Mouse (Mus musculus) liver, embryonic 12.5 days (tissue): ENCODE data around the gene Ahsa2. TPM values are rescaled to one million over a fixed set of nuclear protein-coding genes. Genes with fewer than 3 reads are reported as not detected.
A peak's percentile ranks its signal among the peaks of the same experiment; 100 is the strongest.
"Not testable (repeated sequence)": the region's sequence is repeated elsewhere in the genome, so short reads cannot be mapped to it uniquely, and the experiment has no call there.

Experiments
- ATAC-seq: fragments of 200-750 bp; cut with Nextera tagmentation; 2 replicates; pipeline ENCODE4 v1.8.0; 2017; ENCODE audit warnings: moderate number of reproducible peaks, mild to moderate bottlenecking, moderate library complexity
- H3K27ac ChIP-seq: fragments of 300-500 bp; sonication (generic); 2 replicates; pipeline ENCODE4 v1.5.1; 2016; ENCODE audit warnings: mild to moderate bottlenecking
- H3K27me3 ChIP-seq: fragments of 300-500 bp; sonication (generic); replicated peaks from 2 replicates; pipeline ENCODE4 v1.6.1; 2016; ENCODE audit warnings: mild to moderate bottlenecking, moderate library complexity
- H3K36me3 ChIP-seq: fragments of 300-500 bp; sonication (generic); 2 replicates; pipeline ENCODE4 v1.6.1; 2016; ENCODE audit warnings: mild to moderate bottlenecking, moderate library complexity
- H3K4me1 ChIP-seq: fragments of 300-500 bp; sonication (generic); 2 replicates; pipeline ENCODE4 v1.6.1; 2016
- H3K4me2 ChIP-seq: fragments of 300-500 bp; sonication (generic); 2 replicates; pipeline ENCODE4 v1.6.1; 2016; ENCODE audit warnings: mild to moderate bottlenecking, moderate library complexity
- H3K4me3 ChIP-seq: fragments of 300-500 bp; sonication (generic); 2 replicates; pipeline ENCODE4 v1.5.1; 2016; ENCODE audit warnings: mild to moderate bottlenecking, moderate library complexity
- H3K9ac ChIP-seq: fragments of 300-500 bp; sonication (generic); 2 replicates; pipeline ENCODE4 v1.6.1; 2016; ENCODE audit warnings: mild to moderate bottlenecking, moderate library complexity
- H3K9me3 ChIP-seq: fragments of 300-500 bp; sonication (generic); replicated peaks from 2 replicates; pipeline ENCODE4 v1.6.1; 2016; ENCODE audit warnings: mild to moderate bottlenecking, moderate library complexity
- WGBS: fragments of 180-500 bp; shearing (Covaris S2); methylation state at CpG from one replicate; pipeline ENCODE4 v1.1.7; 2016; ENCODE audit not compliant: insufficient replicate concordance; 5-methylcytosine and 5-hydroxymethylcytosine counted together
- polyA plus RNA-seq: library from polyadenylated mRNA; unstranded; fragments of >200 nt; fragmentation: Nextera tagmentation; extraction: Ambion mirVana; gene quantifications from 2 replicates; pipeline ENCODE4 v1.2.1, GENCODE M21; 2016

Ahsa2 gene
- 44.5 and 51.0 TPM in 2 replicates for polyA plus RNA-seq

GRCm38 (mm10) chr11:23497718-23498509 is at the start of gene Ahsa2:
TSS of gene Ahsa2 (minus strand) at chr11:23498030.
- WGBS = 2% methylated on average over 54 of the region's 66 CpGs
- Histone ChIP-seq H3K4me3 (peak within 1 kb of the TSS; percentile 81), H3K27me3 (peaks cover 3% of the 10 kb centered on the region; the same call in 1 of the 2 replicates), H3K4me2 (peak within 1 kb of the TSS; percentile 86), H3K9me3 (no peaks in the 10 kb centered on the region), H3K9ac (peak within 1 kb of the TSS; percentile 95), H3K36me3 (peaks cover 35% of the 10 kb centered on the region), H3K4me1 (peaks cover 36% of the 10 kb centered on the region), H3K27ac (peak within 1 kb of the TSS; percentile 92)
- ATAC-seq = peak; percentile 94

- Histone ChIP-seq H3K4me3 (no peak overlapping the region), H3K27ac (no peak overlapping the region), H3K9me3 (no peaks in the 10 kb centered on the region), H3K9ac (no peak overlapping the region), H3K27me3 (no peaks in the 10 kb centered on the region), H3K4me1 (no peaks in the 10 kb centered on the region), H3K4me2 (no peak overlapping the region), H3K36me3 (no peaks in the 10 kb centered on the region)
- ATAC-seq = no peak
- WGBS = 52% methylated on average over 2 of the region's 2 CpGs
These were observed 39.6 kb upstream of the Ahsa2 start for GRCm38 (mm10) chr11:23537446-23537845.

- H3K4me1 ChIP-seq = no peaks in the 10 kb centered on the region
- ATAC-seq = no peak
- WGBS = 60% methylated on average over 5 of the region's 5 CpGs
These were observed 22.8 kb upstream of the Ahsa2 start, which contains the start of gene 1700093K21Rik for GRCm38 (mm10) chr11:23520473-23521205. TSS of gene 1700093K21Rik (minus strand) at chr11:23521155.

GRCm38 (mm10) chr11:23518981-23519380 is 21.2 kb upstream of the Ahsa2 start:
- no peaks in the 10 kb centered on the region for H3K36me3 ChIP-seq
- H3K4me2 ChIP-seq = no peak overlapping the region
- H3K27ac ChIP-seq = no peak overlapping the region
- 69% methylated on average over 3 of the region's 3 CpGs for WGBS
- H3K4me3 ChIP-seq = no peak overlapping the region
- no peak overlapping the region for H3K9ac ChIP-seq
- H3K27me3 ChIP-seq = no peaks in the 10 kb centered on the region
- H3K9me3 ChIP-seq = no peaks in the 10 kb centered on the region
- H3K4me1 ChIP-seq = no peaks in the 10 kb centered on the region
- ATAC-seq = no peak

More at GRCm38 (mm10) chr11:23520473-23521205, 22.8 kb upstream of the Ahsa2 start, which contains the start of gene 1700093K21Rik:
- no peaks in the 10 kb centered on the region; the same call in 1 of the 2 replicates for H3K9me3 ChIP-seq
- no peak within 1 kb of the TSS for H3K4me2 ChIP-seq
- no peaks in the 10 kb centered on the region for H3K36me3 ChIP-seq
- H3K27ac ChIP-seq = no peak within 1 kb of the TSS
- no peak within 1 kb of the TSS for H3K9ac ChIP-seq
- no peaks in the 10 kb centered on the region for H3K27me3 ChIP-seq
- no peak within 1 kb of the TSS for H3K4me3 ChIP-seq

GRCm38 (mm10) chr11:23515315-23515714 is 17.5 kb upstream of the Ahsa2 start:
- Histone ChIP-seq H3K4me3 (no peak overlapping the region), H3K4me2 (no peak overlapping the region), H3K27me3 (no peaks in the 10 kb centered on the region), H3K9me3 (no peaks in the 10 kb centered on the region), H3K36me3 (no peaks in the 10 kb centered on the region), H3K27ac (no peak overlapping the region), H3K4me1 (no peaks in the 10 kb centered on the region), H3K9ac (no peak overlapping the region)
- ATAC-seq = no peak
- 58% methylated on average over 2 of the region's 2 CpGs for WGBS

- H3K4me2 ChIP-seq, H3K27me3 ChIP-seq, H3K9ac ChIP-seq, H3K36me3 ChIP-seq, H3K4me3 ChIP-seq, ATAC-seq, H3K9me3 ChIP-seq, H3K27ac ChIP-seq, H3K4me1 ChIP-seq: not testable (repeated sequence)
- WGBS = 45% methylated on average over 4 of the region's 4 CpGs
These were observed 17.0 kb upstream of the Ahsa2 start for GRCm38 (mm10) chr11:23514785-23515184.

- WGBS = 77% methylated on average over 5 of the region's 5 CpGs
- not testable (repeated sequence) for ATAC-seq, H3K4me1 ChIP-seq
These were observed 7.0 kb upstream of the Ahsa2 start for GRCm38 (mm10) chr11:23504801-23505200.

GRCm38 (mm10) chr11:23498609-23499008 is 779 bp upstream of the Ahsa2 start:
- peak overlapping the region; percentile 74 for H3K9ac ChIP-seq
- no peak for ATAC-seq
- peak overlapping the region; percentile 81 for H3K27ac ChIP-seq

More at GRCm38 (mm10) chr11:23504801-23505200, 7.0 kb upstream of the Ahsa2 start:
- not testable (repeated sequence) for H3K9ac ChIP-seq, H3K4me2 ChIP-seq, H3K4me3 ChIP-seq, H3K27me3 ChIP-seq, H3K36me3 ChIP-seq, H3K9me3 ChIP-seq, H3K27ac ChIP-seq

GRCm38 (mm10) chr11:23497335-23497717 is 504 bp downstream of the Ahsa2 start:
- peak overlapping the region; percentile 92 for H3K27ac ChIP-seq
- ATAC-seq = peak; percentile 69
- peak overlapping the region; percentile 86 for H3K4me2 ChIP-seq
- H3K36me3 ChIP-seq = peaks cover 41% of the 10 kb centered on the region
- peak overlapping the region; percentile 95 for H3K9ac ChIP-seq
- under 1% methylated on average over 21 of the region's 22 CpGs for WGBS
- H3K4me3 ChIP-seq = peak overlapping the region; percentile 81
- H3K4me1 ChIP-seq = peaks cover 36% of the 10 kb centered on the region
- H3K9me3 ChIP-seq = no peaks in the 10 kb centered on the region
- H3K27me3 ChIP-seq = peaks cover 3% of the 10 kb centered on the region; the same call in 1 of the 2 replicates

More at GRCm38 (mm10) chr11:23498609-23499008, 779 bp upstream of the Ahsa2 start:
- Histone ChIP-seq H3K9me3 (no peaks in the 10 kb centered on the region), H3K36me3 (peaks cover 28% of the 10 kb centered on the region), H3K4me2 (peak overlapping the region; percentile 86), H3K4me1 (peaks cover 36% of the 10 kb centered on the region), H3K27me3 (peaks cover 3% of the 10 kb centered on the region; the same call in 1 of the 2 replicates), H3K4me3 (peak overlapping the region; percentile 81)
- WGBS = 20% methylated on average over 5 of the region's 5 CpGs

- Histone ChIP-seq H3K4me2 (peak overlapping the region; percentile 86), H3K9ac (peak overlapping the region; percentile 95), H3K27ac (0 out of 2 replicates have a peak overlapping the region, but pooled peaks have one; percentile 92), H3K36me3 (peaks cover 48% of the 10 kb centered on the region), H3K4me3 (peak overlapping the region; percentile 81), H3K4me1 (peaks cover 36% of the 10 kb centered on the region), H3K27me3 (peaks cover 3% of the 10 kb centered on the region; the same call in 1 of the 2 replicates), H3K9me3 (no peaks in the 10 kb centered on the region)
- ATAC-seq = no peak
- 55% methylated on average over 6 of the region's 6 CpGs for WGBS
These were observed 1.2 kb downstream of the Ahsa2 start for GRCm38 (mm10) chr11:23496661-23497060.

GRCm38 (mm10) chr11:23495231-23495630 is 2.6 kb downstream of the Ahsa2 start:
- ATAC-seq = no peak
- WGBS = 89% methylated on average over 6 of the region's 6 CpGs
- Histone ChIP-seq H3K9ac (no peak overlapping the region), H3K4me2 (no peak overlapping the region), H3K27me3 (peaks cover 3% of the 10 kb centered on the region; the same call in 1 of the 2 replicates), H3K4me1 (peaks cover 36% of the 10 kb centered on the region), H3K27ac (no peak overlapping the region), H3K9me3 (no peaks in the 10 kb centered on the region), H3K4me3 (no peak overlapping the region), H3K36me3 (peaks cover 62% of the 10 kb centered on the region)
